ENCODE assay signal across 9 mouse cellular contexts in genomic region chr8:77367091-77367490, GRCm38 (mm10).
DNase-seq lines count a peak whose midpoint lies in the region; ATAC-seq and TF ChIP-seq lines count a peak whose summit lies in the region.
"Had no signal": no experiment of that assay in that cellular context is flagged by ENCODE, and none has a peak within 500 bp of the region (broad histone marks: within the 10 kb centered on the region; RNA-seq: fewer than 3 reads in every experiment).

No protein-coding gene starts in this region.

- TF ChIP-seq EP300 in heart, postnatal 0 days (IDR thresholded peaks at IDR 0.05; ENCODE audit: low read depth) = no peak

- no peak overlapping the region for H3K4me3 ChIP-seq in heart, postnatal 0 days (ENCODE audit: low read depth, low read length)
- H3K4me3 ChIP-seq: midbrain, embryonic 12.5 days had no signal

- H3K9me3 ChIP-seq in heart, postnatal 0 days (replicated peaks; ENCODE audit: control insufficient read depth, low read length) = no peaks in the 10 kb centered on the region
- H3K9me3 ChIP-seq: midbrain, embryonic 12.5 days had no signal

- 55% methylated on average over 3 of the region's 3 CpGs for WGBS in heart, postnatal 0 days

- H3K9ac ChIP-seq in heart, postnatal 0 days (replicated peaks; ENCODE audit: low read depth, low read length) = no peak overlapping the region
- H3K9ac ChIP-seq: midbrain, embryonic 12.5 days had no signal

- ATAC-seq in heart, postnatal 0 days (ENCODE audit: insufficient read depth, low read depth) = no peak

- TF ChIP-seq CTCF in heart, postnatal 0 days (IDR thresholded peaks at IDR 0.05; ENCODE audit: low read depth) = peak; percentile 51

- no peak overlapping the region for H3K27ac ChIP-seq in heart, postnatal 0 days (ENCODE audit: low read depth)
- H3K27ac ChIP-seq: midbrain, embryonic 12.5 days had no signal

- intact Hi-C loops in heart, postnatal 36 days (cut with DNase I) = no loop called here

- peaks cover 28% of the 10 kb centered on the region for H3K36me3 ChIP-seq in heart, postnatal 0 days (replicated peaks; ENCODE audit: control insufficient read depth, insufficient read depth, low read length)
- H3K36me3 ChIP-seq: midbrain, embryonic 12.5 days had no signal

- no peak for DNase-seq in heart, postnatal 0 days (ENCODE audit: low spot score)
- no peak for DNase-seq in heart, postnatal 36 days
- DNase-seq in A20 (ENCODE audit: low read depth, low spot score) (peak; percentile 36), R1 (ENCODE audit: low read depth, low spot score) (peak; percentile 51)
- peak; percentile 43 for DNase-seq in lung, postnatal 10 days
- no peak for DNase-seq in right cerebral cortex, postnatal 25 days
- no peak for DNase-seq in layer of hippocampus, postnatal 14 days (ENCODE audit: low spot score in 2 of 2)
- DNase-seq in ovary, postnatal 14 days (ENCODE audit: low spot score) = no peak

- H3K4me2 ChIP-seq in heart, postnatal 0 days (ENCODE audit: low read depth, low read length) = no peak overlapping the region
- H3K4me2 ChIP-seq: midbrain, embryonic 12.5 days had no signal

- no peaks in the 10 kb centered on the region for H3K4me1 ChIP-seq in heart, postnatal 0 days (ENCODE audit: control insufficient read depth, insufficient read depth)

- H3K27me3 ChIP-seq in heart, postnatal 0 days (ENCODE audit: control insufficient read depth, insufficient read depth, low read length) = no peaks in the 10 kb centered on the region
- H3K27me3 ChIP-seq: midbrain, embryonic 12.5 days had no signal

Comparison
In these comparisons a context has a peak if more than half of its experiments do, and no peak if none do; other contexts are left out.
1. DNase-seq: peak in A20 (single experiment), R1 (single experiment) and lung, postnatal 10 days (single experiment); none in heart, postnatal 0 days (single experiment), heart, postnatal 36 days (0 of 2), right cerebral cortex, postnatal 25 days (single experiment), layer of hippocampus, postnatal 14 days (0 of 2) and ovary, postnatal 14 days (single experiment).